Mouse (Mus musculus): ENCODE results near the gene Cobll1. TPM values are rescaled to one million over a fixed set of nuclear protein-coding genes. Genes with fewer than 3 reads are reported as not detected.
"Not testable (repeated sequence)": the region's sequence is repeated elsewhere in the genome, so short reads cannot be mapped to it uniquely, and the experiment has no call there.

The Cobll1 gene
- polyA plus RNA-seq, 1 experiment from 2014 or later = 2.5 TPM

DNA sequence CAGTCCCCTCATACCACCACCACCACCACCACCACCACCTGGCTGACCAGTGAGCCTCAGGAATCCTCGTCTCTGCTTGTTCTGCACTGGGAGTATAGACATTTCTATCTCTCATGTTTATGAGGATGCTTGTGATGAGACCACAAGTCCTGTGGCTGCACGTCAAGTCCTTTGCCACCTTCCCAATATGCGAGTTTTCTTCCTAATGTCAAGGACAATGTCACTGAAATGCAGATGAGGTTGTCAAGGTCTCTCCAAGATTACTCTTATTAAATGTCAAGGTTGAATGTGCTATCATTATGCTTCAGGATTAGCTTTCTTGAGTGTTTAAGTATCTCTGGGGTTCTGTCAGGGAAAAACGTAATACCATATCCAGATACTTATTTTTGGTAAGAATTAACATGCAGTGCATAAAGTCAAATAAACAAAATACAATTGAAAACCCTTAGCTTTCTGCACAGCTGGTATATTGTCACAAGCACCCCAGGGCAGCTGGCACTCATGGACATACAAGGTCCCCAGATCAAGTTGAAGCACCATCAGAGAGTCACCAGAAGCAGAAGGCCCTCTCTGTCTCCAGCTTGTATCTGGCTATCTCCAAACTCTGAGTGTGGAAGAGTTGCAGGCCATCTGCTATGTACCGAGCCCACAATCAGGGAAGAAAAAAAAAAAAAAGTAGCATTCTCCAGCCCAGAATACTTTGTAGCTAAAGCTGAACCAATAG, 27.5 kb upstream of the Cobll1 start:
- Histone ChIP-seq H3K4me1 (ENCODE audit: control insufficient read depth, insufficient read depth, low read length) (no peaks in the 10 kb centered on the region; the same call in 1 of the 2 replicates), H3K27me3 (replicated peaks; ENCODE audit: control insufficient read depth, insufficient read depth, low read length) (no peaks in the 10 kb centered on the region), H3K9me3 (replicated peaks; ENCODE audit: control insufficient read depth, low read length) (no peaks in the 10 kb centered on the region), H3K36me3 (ENCODE audit: control insufficient read depth, insufficient read depth, low read length) (no peaks in the 10 kb centered on the region), H3K4me3 (ENCODE audit: low read depth, low read length) (no peak overlapping the region), H3K27ac (ENCODE audit: low read depth, low read length) (no peak overlapping the region), H3K4me2 (ENCODE audit: low read length) (no peak overlapping the region), H3K9ac (ENCODE audit: low read length) (no peak overlapping the region)
- 79% methylated on average over 5 of the region's 5 CpGs for WGBS
- DNase-seq (ENCODE audit: low spot score) = no peak
- ATAC-seq = no peak

DNA sequence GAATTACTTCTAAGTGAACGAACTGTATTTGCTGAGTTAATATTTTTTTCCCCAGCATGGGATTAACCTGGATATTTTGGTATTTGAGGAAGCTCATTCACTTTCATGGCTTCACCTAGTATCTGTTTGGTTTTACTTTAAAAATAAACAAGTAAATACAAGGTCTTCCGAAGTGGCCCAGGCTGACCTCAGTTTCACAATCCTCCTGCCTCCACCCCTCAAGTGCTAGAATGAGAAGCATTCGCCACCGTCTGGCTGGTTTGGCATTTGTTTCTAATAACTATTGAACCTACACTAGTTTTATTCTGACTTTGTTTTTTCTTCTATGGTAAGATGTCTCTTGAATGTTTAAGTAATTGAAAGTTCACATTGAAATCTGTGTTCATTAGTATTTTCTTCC, 23.0 kb upstream of the Cobll1 start:
- Histone ChIP-seq H3K27ac (ENCODE audit: low read depth, low read length) (no peak overlapping the region), H3K4me3 (ENCODE audit: low read depth, low read length) (no peak overlapping the region), H3K9me3 (replicated peaks; ENCODE audit: control insufficient read depth, low read length) (no peaks in the 10 kb centered on the region), H3K4me2 (ENCODE audit: low read length) (no peak overlapping the region), H3K36me3 (ENCODE audit: control insufficient read depth, insufficient read depth, low read length) (no peaks in the 10 kb centered on the region), H3K9ac (ENCODE audit: low read length) (no peak overlapping the region), H3K27me3 (replicated peaks; ENCODE audit: control insufficient read depth, insufficient read depth, low read length) (no peaks in the 10 kb centered on the region), H3K4me1 (ENCODE audit: control insufficient read depth, insufficient read depth, low read length) (no peaks in the 10 kb centered on the region)
- 87% methylated on average over 4 of the region's 4 CpGs for WGBS
- ATAC-seq = no peak
- DNase-seq (ENCODE audit: low spot score) = no peak

DNA sequence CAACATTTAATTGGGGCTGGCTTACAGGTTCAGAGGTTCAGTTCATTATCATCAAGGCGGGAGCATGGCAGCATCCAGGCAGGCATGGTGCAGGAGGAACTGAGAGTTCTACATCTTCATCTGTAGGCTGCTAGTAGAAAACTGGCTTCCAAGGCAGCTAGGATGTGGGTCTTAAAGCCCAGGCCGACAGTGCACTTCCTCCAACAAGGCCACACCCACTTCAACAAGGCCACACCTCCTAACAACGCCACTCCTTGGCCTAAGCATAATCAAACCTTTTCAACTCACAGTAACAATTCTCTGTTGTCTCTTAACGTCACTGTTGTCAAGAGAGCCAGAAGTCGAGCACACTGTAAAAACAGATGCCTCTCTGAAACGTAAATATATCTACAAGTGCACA, 21.6 kb upstream of the Cobll1 start:
- DNase-seq (ENCODE audit: low spot score); H3K9me3 ChIP-seq (replicated peaks; ENCODE audit: control insufficient read depth, low read length); H3K27me3 ChIP-seq (replicated peaks; ENCODE audit: control insufficient read depth, insufficient read depth, low read length); H3K4me2 ChIP-seq (ENCODE audit: low read length); H3K9ac ChIP-seq (ENCODE audit: low read length); H3K36me3 ChIP-seq (ENCODE audit: control insufficient read depth, insufficient read depth, low read length); ATAC-seq; H3K4me1 ChIP-seq (ENCODE audit: control insufficient read depth, insufficient read depth, low read length); H3K4me3 ChIP-seq (ENCODE audit: low read depth, low read length); H3K27ac ChIP-seq (ENCODE audit: low read depth, low read length): not testable (repeated sequence)
- WGBS = 76% methylated on average over 6 of the region's 6 CpGs

DNA sequence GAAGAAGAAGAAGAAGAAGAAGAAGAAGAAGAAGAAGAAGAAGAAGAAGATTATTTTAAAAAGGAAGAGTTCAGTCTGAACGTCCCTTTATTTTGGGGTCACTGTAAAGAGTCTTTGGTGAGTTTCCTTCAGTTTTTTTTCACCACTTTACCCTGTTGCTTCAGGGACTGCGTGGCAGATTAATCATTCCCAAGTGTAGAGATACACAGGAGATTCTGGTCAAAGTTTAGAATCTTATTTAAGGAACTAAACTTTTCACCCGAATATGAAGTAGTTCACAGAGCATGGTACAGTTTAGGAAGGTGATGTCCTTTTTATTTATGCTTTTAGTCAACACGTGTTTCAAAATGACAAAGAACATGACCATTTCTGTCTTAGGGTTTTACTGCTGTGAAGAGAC, 21.2 kb upstream of the Cobll1 start:
- no peak for DNase-seq (ENCODE audit: low spot score)
- 90% methylated on average over 4 of the region's 4 CpGs for WGBS

DNA sequence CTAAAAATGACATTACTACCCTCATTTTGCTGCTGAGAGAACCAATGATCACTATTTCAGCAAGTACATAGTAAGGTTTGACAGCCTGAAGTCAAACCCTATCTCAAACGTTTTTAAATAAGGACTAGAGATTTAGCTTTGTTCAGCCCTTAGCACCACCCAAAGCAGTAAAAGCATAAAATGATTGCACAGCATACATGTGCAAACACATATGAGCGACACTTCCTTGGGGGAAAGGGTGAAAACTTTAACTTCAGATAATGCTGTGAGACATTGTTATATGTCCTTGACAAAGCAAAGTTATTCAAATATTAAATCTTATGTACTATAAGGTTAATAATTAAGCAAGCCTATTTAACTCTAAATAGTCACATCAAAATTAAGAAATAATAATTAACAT, 18.2 kb upstream of the Cobll1 start:
- no peaks in the 10 kb centered on the region for H3K36me3 ChIP-seq (ENCODE audit: control insufficient read depth, insufficient read depth, low read length)
- no peak overlapping the region for H3K9ac ChIP-seq (ENCODE audit: low read length)
- no peaks in the 10 kb centered on the region for H3K27me3 ChIP-seq (replicated peaks; ENCODE audit: control insufficient read depth, insufficient read depth, low read length)
- H3K4me1 ChIP-seq (ENCODE audit: control insufficient read depth, insufficient read depth, low read length) = no peaks in the 10 kb centered on the region
- DNase-seq (ENCODE audit: low spot score) (no peak), ATAC-seq (no peak)
- H3K4me2 ChIP-seq (ENCODE audit: low read length) = no peak overlapping the region
- no peak overlapping the region for H3K27ac ChIP-seq (ENCODE audit: low read depth, low read length)
- no peaks in the 10 kb centered on the region for H3K9me3 ChIP-seq (replicated peaks; ENCODE audit: control insufficient read depth, low read length)
- H3K4me3 ChIP-seq (ENCODE audit: low read depth, low read length) = no peak overlapping the region
- WGBS = 68% methylated on average over 2 of the region's 2 CpGs

More for the DNA sequence above, 21.2 kb upstream of the Cobll1 start:
- no peaks in the 10 kb centered on the region for H3K36me3 ChIP-seq (ENCODE audit: control insufficient read depth, insufficient read depth, low read length)
- no peak overlapping the region for H3K4me3 ChIP-seq (ENCODE audit: low read depth, low read length)
- no peak for ATAC-seq
- no peaks in the 10 kb centered on the region for H3K27me3 ChIP-seq (replicated peaks; ENCODE audit: control insufficient read depth, insufficient read depth, low read length)
- H3K27ac ChIP-seq (ENCODE audit: low read depth, low read length) = no peak overlapping the region
- H3K9me3 ChIP-seq (replicated peaks; ENCODE audit: control insufficient read depth, low read length) = no peaks in the 10 kb centered on the region
- no peak overlapping the region for H3K4me2 ChIP-seq (ENCODE audit: low read length)
- H3K9ac ChIP-seq (ENCODE audit: low read length) = no peak overlapping the region
- H3K4me1 ChIP-seq (ENCODE audit: control insufficient read depth, insufficient read depth, low read length) = no peaks in the 10 kb centered on the region

DNA sequence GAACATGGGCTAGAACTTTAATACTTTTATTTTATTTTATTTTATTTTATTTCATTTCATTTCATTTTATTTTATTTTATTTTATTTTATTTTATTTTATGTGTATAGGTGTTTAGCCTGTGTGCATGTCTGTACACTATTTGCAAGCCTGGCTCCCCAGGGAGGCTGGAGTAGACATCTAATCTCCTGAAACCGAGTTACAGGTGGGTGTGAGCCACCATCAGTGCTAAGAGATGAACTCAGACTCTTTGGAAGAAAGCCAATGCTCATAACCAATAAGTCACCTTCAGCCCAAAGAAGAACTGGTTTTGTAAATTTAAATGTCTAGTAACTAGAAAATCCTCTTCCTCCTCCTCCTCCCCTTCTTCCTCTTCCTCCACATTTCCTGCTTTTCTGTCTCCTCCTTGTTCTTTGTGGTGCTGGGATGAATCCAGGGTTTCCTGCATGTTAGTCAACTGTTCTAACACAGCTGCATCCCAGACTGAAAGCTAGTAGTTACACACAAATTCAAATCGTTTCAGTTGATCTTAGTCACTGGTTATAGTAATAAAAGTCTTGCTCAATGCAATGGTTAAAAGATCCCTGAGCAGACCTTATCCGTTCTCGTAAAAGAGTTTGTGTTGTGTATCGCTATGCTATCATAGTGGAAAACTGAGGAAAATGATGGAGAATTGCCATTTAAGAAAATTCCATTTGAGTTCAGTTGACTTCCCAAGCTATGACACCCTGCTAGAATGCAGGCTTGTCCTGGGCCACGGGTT, 17.5 kb upstream of the Cobll1 start:
- H3K9ac ChIP-seq (ENCODE audit: low read length) = no peak overlapping the region
- DNase-seq (ENCODE audit: low spot score) (no peak), ATAC-seq (no peak)
- no peaks in the 10 kb centered on the region for H3K4me1 ChIP-seq (ENCODE audit: control insufficient read depth, insufficient read depth, low read length)
- no peaks in the 10 kb centered on the region for H3K27me3 ChIP-seq (replicated peaks; ENCODE audit: control insufficient read depth, insufficient read depth, low read length)
- no peaks in the 10 kb centered on the region for H3K36me3 ChIP-seq (ENCODE audit: control insufficient read depth, insufficient read depth, low read length)
- no peak overlapping the region for H3K4me3 ChIP-seq (ENCODE audit: low read depth, low read length)
- no peak overlapping the region for H3K4me2 ChIP-seq (ENCODE audit: low read length)
- H3K9me3 ChIP-seq (replicated peaks; ENCODE audit: control insufficient read depth, low read length) = no peaks in the 10 kb centered on the region
- H3K27ac ChIP-seq (ENCODE audit: low read depth, low read length) = no peak overlapping the region
- WGBS = 82% methylated on average over 6 of the region's 6 CpGs

DNA sequence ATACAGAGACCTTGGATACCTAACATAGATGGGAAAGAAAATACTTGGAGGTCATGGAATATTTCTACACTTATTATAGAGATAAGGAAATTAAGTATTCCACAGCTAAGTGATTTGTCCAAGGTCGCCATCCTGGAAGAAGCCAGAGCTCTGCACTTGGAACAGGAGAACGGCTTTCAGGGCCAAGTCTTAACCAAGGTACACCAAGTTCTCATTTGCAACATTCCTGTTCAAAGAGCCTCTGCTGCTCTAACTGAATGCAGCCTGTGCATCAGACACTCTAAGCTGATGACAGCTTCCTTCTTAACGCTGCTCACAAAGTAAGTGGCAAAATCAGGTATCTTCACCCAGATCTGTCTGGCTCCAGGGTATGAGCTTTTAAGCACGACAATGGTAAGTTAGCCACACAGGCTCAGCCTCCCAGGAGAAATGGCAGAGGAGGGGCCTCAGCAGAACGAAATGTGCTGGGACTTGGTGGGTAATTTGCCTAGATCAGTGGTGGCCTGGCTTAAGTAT, 11.4 kb upstream of the Cobll1 start:
- Histone ChIP-seq H3K9me3 (replicated peaks; ENCODE audit: control insufficient read depth, low read length) (no peaks in the 10 kb centered on the region), H3K27me3 (replicated peaks; ENCODE audit: control insufficient read depth, insufficient read depth, low read length) (no peaks in the 10 kb centered on the region), H3K4me1 (ENCODE audit: control insufficient read depth, insufficient read depth, low read length) (no peaks in the 10 kb centered on the region), H3K9ac (ENCODE audit: low read length) (no peak overlapping the region), H3K27ac (ENCODE audit: low read depth, low read length) (no peak overlapping the region), H3K4me3 (ENCODE audit: low read depth, low read length) (no peak overlapping the region), H3K36me3 (ENCODE audit: control insufficient read depth, insufficient read depth, low read length) (no peaks in the 10 kb centered on the region), H3K4me2 (ENCODE audit: low read length) (no peak overlapping the region)
- no peak for ATAC-seq
- DNase-seq (ENCODE audit: low spot score) = no peak
- 49% methylated on average over 5 of the region's 5 CpGs for WGBS

DNA sequence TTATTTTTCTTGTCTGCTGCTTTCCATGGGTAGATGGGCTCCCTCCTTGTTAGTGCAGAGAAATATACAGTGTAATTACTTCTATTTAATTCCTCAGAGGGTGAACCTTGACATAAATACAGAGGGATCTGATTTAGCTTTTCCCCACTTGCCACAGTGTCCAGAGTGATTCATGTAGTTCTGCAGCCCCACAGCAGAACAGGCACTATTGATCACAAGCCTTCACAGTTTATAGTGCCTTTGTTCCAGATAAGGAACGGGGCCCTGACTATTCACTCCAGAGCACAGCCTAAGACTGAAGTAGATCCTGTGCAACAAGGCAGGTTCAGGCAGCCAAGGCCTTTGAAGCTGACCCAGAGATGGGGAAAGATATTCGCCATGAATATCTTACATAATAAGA, 10.4 kb upstream of the Cobll1 start:
- Histone ChIP-seq H3K27me3 (replicated peaks; ENCODE audit: control insufficient read depth, insufficient read depth, low read length) (no peaks in the 10 kb centered on the region), H3K36me3 (ENCODE audit: control insufficient read depth, insufficient read depth, low read length) (no peaks in the 10 kb centered on the region), H3K27ac (ENCODE audit: low read depth, low read length) (no peak overlapping the region), H3K4me2 (ENCODE audit: low read length) (no peak overlapping the region), H3K4me3 (ENCODE audit: low read depth, low read length) (no peak overlapping the region), H3K9ac (ENCODE audit: low read length) (no peak overlapping the region), H3K4me1 (ENCODE audit: control insufficient read depth, insufficient read depth, low read length) (no peaks in the 10 kb centered on the region), H3K9me3 (replicated peaks; ENCODE audit: control insufficient read depth, low read length) (no peaks in the 10 kb centered on the region)
- ATAC-seq (no peak), DNase-seq (ENCODE audit: low spot score) (no peak)
- WGBS = 45% methylated on average over 2 of the region's 2 CpGs

DNA sequence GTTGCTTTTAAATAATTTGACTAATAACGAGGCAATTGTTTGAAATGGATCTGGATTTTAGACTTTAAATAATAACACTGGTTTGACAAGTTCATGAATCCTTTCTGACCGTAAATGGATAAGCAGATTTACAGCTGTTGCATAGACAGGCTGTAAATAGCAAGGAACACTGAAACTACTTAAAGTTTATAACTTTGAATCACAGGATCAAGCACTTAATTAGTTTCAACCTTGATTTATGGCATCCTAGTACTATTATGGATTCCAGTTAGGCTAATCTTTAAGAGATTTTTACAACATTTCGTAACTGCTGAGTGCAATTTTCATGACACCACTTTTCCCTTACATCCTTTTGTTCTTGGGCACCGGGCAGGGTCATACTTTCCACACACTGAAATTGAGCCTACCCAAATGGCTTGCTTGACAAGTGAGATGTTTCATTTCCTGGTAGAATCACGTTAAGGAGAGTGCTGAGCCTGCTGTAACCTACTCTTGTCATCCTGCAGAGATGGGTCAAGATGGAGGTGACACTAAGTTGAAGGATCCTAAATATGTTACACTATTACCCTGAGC, 1.1 kb upstream of the Cobll1 start:
- no peak for DNase-seq (ENCODE audit: low spot score)
- Histone ChIP-seq H3K36me3 (ENCODE audit: control insufficient read depth, insufficient read depth, low read length) (no peaks in the 10 kb centered on the region), H3K4me3 (ENCODE audit: low read depth, low read length) (no peak overlapping the region), H3K9me3 (replicated peaks; ENCODE audit: control insufficient read depth, low read length) (no peaks in the 10 kb centered on the region), H3K27ac (ENCODE audit: low read depth, low read length) (no peak overlapping the region), H3K9ac (ENCODE audit: low read length) (no peak overlapping the region), H3K4me1 (ENCODE audit: control insufficient read depth, insufficient read depth, low read length) (no peaks in the 10 kb centered on the region), H3K4me2 (ENCODE audit: low read length) (no peak overlapping the region), H3K27me3 (replicated peaks; ENCODE audit: control insufficient read depth, insufficient read depth, low read length) (0 out of 2 replicates have a peak, but pooled peaks cover 6% of the 10 kb centered on the region)
- ATAC-seq = no peak
- 86% methylated on average over 5 of the region's 5 CpGs for WGBS
